Mouse (Mus musculus): ENCODE measurements around the gene AA467197. TPM values are rescaled to one million over a fixed set of nuclear protein-coding genes. Genes with fewer than 3 reads are reported as not detected.

The AA467197 gene
- polyA plus RNA-seq, 1 experiment from 2014 or later, result 2.5 TPM

DNA sequence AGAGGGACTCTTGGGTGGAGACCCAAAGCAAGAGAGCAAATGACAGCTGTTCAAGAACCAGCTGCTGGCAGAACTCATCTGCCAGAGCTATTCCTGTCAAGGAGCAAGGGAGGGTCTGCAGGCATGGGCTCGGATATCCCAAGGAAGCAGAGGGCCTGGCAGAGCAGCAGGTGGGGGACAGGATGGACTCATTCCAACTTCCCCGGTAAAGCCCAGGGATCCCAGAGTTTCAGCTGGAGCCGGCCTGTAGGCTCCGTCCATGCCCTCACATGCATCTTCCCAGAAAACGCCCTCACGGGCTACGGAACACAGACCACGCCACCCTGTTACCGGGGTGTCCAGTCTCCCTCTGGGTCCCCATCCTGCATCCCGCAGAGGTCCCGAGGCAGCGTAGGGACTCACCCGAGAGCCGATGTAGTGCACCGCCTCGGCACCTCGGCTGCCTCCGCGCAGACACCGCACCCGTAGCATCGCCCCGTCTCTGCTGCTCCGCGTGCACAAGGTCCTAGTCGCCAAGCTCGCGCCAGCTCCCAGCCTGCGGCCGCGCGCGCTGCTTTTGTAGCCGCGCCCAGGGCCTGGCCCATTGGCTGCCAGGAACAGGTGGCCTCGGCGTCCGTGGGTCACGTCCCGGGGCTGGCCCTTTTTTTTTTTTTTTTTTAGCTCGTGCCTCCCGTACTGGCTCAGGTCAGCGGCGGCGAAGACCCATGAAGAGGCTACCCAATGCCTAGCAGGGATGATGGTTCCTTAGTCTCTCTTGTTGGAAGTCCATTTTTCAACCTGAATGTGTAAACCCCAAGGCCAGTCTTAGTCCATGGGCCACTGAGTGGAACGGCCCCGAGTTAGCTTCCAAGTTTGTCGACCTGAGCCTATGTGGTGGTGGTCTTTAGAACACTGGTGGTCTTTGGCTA lies 25.8 kb upstream of the AA467197 start, which contains the start of gene Gatm:
Gene Gatm, minus strand, starts transcription at position 558 of the 908 bp plus-strand sequence.
- Histone ChIP-seq H3K27me3 (ENCODE audit: control insufficient read depth, insufficient read depth, low read depth, low read length) (peaks cover 3% of the 10 kb centered on the region), H3K36me3 (ENCODE audit: control insufficient read depth, insufficient read depth) (no peaks in the 10 kb centered on the region), H3K9ac (ENCODE audit: low read depth, low read length) (peak within 1 kb of the TSS; percentile 49), H3K9me3 (replicated peaks; ENCODE audit: control insufficient read depth, low read length) (no peaks in the 10 kb centered on the region), H3K27ac (ENCODE audit: low read length) (no peak within 1 kb of the TSS), H3K4me3 (ENCODE audit: low read depth, low read length) (peak within 1 kb of the TSS; percentile 59), H3K4me2 (ENCODE audit: low read depth, low read length) (peak within 1 kb of the TSS; percentile 75), H3K4me1 (ENCODE audit: control insufficient read depth, low read depth, low read length) (no peaks in the 10 kb centered on the region; the same call in 1 of the 2 replicates)
- peak; percentile 91 for ATAC-seq (ENCODE audit: low read depth)
- 4% methylated on average over 48 of the region's 48 CpGs for WGBS (ENCODE audit: insufficient replicate concordance)

- 63% methylated on average over 4 of the region's 4 CpGs for WGBS (ENCODE audit: insufficient replicate concordance)
- peak overlapping the region; percentile 59 for H3K4me3 ChIP-seq (ENCODE audit: low read depth, low read length)
- peaks cover 3% of the 10 kb centered on the region for H3K27me3 ChIP-seq (ENCODE audit: control insufficient read depth, insufficient read depth, low read depth, low read length)
- peak overlapping the region; percentile 49; the same call in 1 of the 2 replicates for H3K9ac ChIP-seq (ENCODE audit: low read depth, low read length)
- H3K36me3 ChIP-seq (ENCODE audit: control insufficient read depth, insufficient read depth), result no peaks in the 10 kb centered on the region
- no peaks in the 10 kb centered on the region; the same call in 1 of the 2 replicates for H3K4me1 ChIP-seq (ENCODE audit: control insufficient read depth, low read depth, low read length)
- ATAC-seq (ENCODE audit: low read depth), result no peak
- no peaks in the 10 kb centered on the region for H3K9me3 ChIP-seq (replicated peaks; ENCODE audit: control insufficient read depth, low read length)
- peak overlapping the region; percentile 75 for H3K4me2 ChIP-seq (ENCODE audit: low read depth, low read length)
- no peak overlapping the region for H3K27ac ChIP-seq (ENCODE audit: low read length)
Measured at GRCm38 (mm10) chr2:122611654-122611973, 25.2 kb upstream of the AA467197 start.

GRCm38 (mm10) chr2:122616237-122616636 lies 20.5 kb upstream of the AA467197 start:
- Histone ChIP-seq H3K4me1 (ENCODE audit: control insufficient read depth, low read depth, low read length) (no peaks in the 10 kb centered on the region), H3K27me3 (ENCODE audit: control insufficient read depth, insufficient read depth, low read depth, low read length) (no peaks in the 10 kb centered on the region), H3K4me2 (ENCODE audit: low read depth, low read length) (no peak overlapping the region), H3K9ac (ENCODE audit: low read depth, low read length) (no peak overlapping the region), H3K4me3 (ENCODE audit: low read depth, low read length) (no peak overlapping the region), H3K36me3 (ENCODE audit: control insufficient read depth, insufficient read depth) (no peaks in the 10 kb centered on the region), H3K9me3 (replicated peaks; ENCODE audit: control insufficient read depth, low read length) (no peaks in the 10 kb centered on the region), H3K27ac (ENCODE audit: low read length) (no peak overlapping the region)
- ATAC-seq (ENCODE audit: low read depth), result no peak
- WGBS (ENCODE audit: insufficient replicate concordance), result 63% methylated on average over 6 of the region's 6 CpGs

DNA sequence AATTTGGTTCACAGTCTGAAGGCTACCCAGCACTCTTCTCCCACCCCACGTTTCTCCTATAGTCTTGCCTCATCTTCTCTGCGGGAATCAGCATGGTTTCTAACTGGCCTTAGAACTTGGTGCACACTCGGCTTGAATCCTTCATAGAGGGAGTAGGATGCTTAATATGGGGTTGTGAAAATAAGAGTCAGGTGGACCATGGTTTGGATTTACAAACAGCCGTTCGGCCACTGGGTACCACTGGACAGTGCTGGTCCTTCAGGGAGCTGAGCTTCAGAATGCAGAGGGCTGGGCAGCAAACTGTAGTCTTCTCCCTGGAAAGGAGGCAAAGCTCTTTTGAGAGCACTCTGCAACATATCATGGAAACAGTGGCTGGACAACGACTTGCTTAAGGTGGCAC lies 19.0 kb upstream of the AA467197 start:
- Histone ChIP-seq H3K9me3 (replicated peaks; ENCODE audit: control insufficient read depth, low read length) (no peaks in the 10 kb centered on the region), H3K4me2 (ENCODE audit: low read depth, low read length) (no peak overlapping the region), H3K4me1 (ENCODE audit: control insufficient read depth, low read depth, low read length) (no peaks in the 10 kb centered on the region), H3K36me3 (ENCODE audit: control insufficient read depth, insufficient read depth) (no peaks in the 10 kb centered on the region), H3K27ac (ENCODE audit: low read length) (no peak overlapping the region), H3K27me3 (ENCODE audit: control insufficient read depth, insufficient read depth, low read depth, low read length) (no peaks in the 10 kb centered on the region), H3K9ac (ENCODE audit: low read depth, low read length) (no peak overlapping the region), H3K4me3 (ENCODE audit: low read depth, low read length) (no peak overlapping the region)
- ATAC-seq (ENCODE audit: low read depth), result no peak
- 69% methylated on average over 6 of the region's 6 CpGs for whole genome bisulfite sequencing (ENCODE audit: insufficient replicate concordance)

DNA sequence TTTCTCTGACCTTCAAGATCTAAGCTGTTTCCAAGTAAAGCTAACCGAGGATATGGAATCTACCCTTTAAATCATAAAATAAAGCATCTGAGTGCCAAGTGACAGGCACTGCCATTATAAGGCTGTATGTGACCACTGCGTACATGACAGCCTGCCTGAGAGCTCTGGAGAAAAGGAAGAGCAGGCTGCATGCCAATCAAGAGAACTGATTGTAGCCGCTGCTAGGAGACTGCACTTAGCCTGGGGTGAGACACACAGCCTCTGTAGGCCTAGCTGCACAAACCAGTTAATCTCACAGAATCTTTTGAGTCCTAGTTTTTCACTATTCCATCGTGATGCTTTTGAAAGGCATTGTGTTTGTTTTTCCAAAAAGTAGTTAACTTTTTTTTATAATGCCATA lies 18.1 kb upstream of the AA467197 start:
- WGBS (ENCODE audit: insufficient replicate concordance), result 46% methylated on average over 4 of the region's 4 CpGs
- no peak for ATAC-seq (ENCODE audit: low read depth)
- no peaks in the 10 kb centered on the region for H3K36me3 ChIP-seq (ENCODE audit: control insufficient read depth, insufficient read depth)
- H3K27me3 ChIP-seq (ENCODE audit: control insufficient read depth, insufficient read depth, low read depth, low read length), result no peaks in the 10 kb centered on the region
- H3K4me1 ChIP-seq (ENCODE audit: control insufficient read depth, low read depth, low read length), result no peaks in the 10 kb centered on the region
- H3K4me2 ChIP-seq (ENCODE audit: low read depth, low read length), result no peak overlapping the region
- no peak overlapping the region for H3K27ac ChIP-seq (ENCODE audit: low read length)
- no peak overlapping the region for H3K4me3 ChIP-seq (ENCODE audit: low read depth, low read length)
- H3K9ac ChIP-seq (ENCODE audit: low read depth, low read length), result no peak overlapping the region
- no peaks in the 10 kb centered on the region for H3K9me3 ChIP-seq (replicated peaks; ENCODE audit: control insufficient read depth, low read length)

GRCm38 (mm10) chr2:122621337-122622110 lies 15.3 kb upstream of the AA467197 start:
- 57% methylated on average over 8 of the region's 9 CpGs for WGBS (ENCODE audit: insufficient replicate concordance)
- Histone ChIP-seq H3K27me3 (ENCODE audit: control insufficient read depth, insufficient read depth, low read depth, low read length) (no peaks in the 10 kb centered on the region; the same call in 1 of the 2 replicates), H3K27ac (ENCODE audit: low read length) (no peak overlapping the region), H3K9me3 (replicated peaks; ENCODE audit: control insufficient read depth, low read length) (no peaks in the 10 kb centered on the region), H3K4me3 (ENCODE audit: low read depth, low read length) (no peak overlapping the region), H3K4me2 (ENCODE audit: low read depth, low read length) (no peak overlapping the region), H3K9ac (ENCODE audit: low read depth, low read length) (no peak overlapping the region), H3K4me1 (ENCODE audit: control insufficient read depth, low read depth, low read length) (no peaks in the 10 kb centered on the region), H3K36me3 (ENCODE audit: control insufficient read depth, insufficient read depth) (no peaks in the 10 kb centered on the region)
- ATAC-seq (ENCODE audit: low read depth), result no peak

GRCm38 (mm10) chr2:122625930-122626329 lies 10.9 kb upstream of the AA467197 start:
- Histone ChIP-seq H3K27ac (ENCODE audit: low read length) (no peak overlapping the region), H3K36me3 (ENCODE audit: control insufficient read depth, insufficient read depth) (no peaks in the 10 kb centered on the region), H3K4me3 (ENCODE audit: low read depth, low read length) (no peak overlapping the region), H3K4me2 (ENCODE audit: low read depth, low read length) (no peak overlapping the region), H3K9me3 (replicated peaks; ENCODE audit: control insufficient read depth, low read length) (no peaks in the 10 kb centered on the region), H3K27me3 (ENCODE audit: control insufficient read depth, insufficient read depth, low read depth, low read length) (no peaks in the 10 kb centered on the region; the same call in 1 of the 2 replicates), H3K9ac (ENCODE audit: low read depth, low read length) (no peak overlapping the region), H3K4me1 (ENCODE audit: control insufficient read depth, low read depth, low read length) (peaks cover 3% of the 10 kb centered on the region)
- WGBS (ENCODE audit: insufficient replicate concordance), result 48% methylated on average over 7 of the region's 7 CpGs
- no peak for ATAC-seq (ENCODE audit: low read depth)

DNA sequence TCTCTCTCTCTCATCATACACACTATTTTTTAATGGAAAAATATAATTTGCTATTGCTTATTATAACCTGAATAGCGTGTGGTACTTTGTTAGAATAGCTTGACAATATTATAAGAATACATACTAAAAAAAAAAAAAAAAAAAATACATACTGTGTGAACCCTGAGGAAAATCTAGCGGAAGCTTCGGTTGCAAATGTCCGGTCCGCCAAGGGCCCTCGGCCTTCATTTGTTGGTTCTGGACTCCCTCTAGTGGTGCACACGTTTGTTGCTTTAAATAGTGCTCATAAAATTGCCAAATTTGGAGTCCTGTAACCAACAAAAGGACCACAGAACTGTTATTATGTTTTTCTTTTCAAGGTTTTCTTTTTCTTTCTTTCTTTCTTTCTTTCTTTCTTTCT lies 7.8 kb upstream of the AA467197 start:
- 1% methylated on average over 7 of the region's 7 CpGs for WGBS (ENCODE audit: insufficient replicate concordance)
- no peak overlapping the region for H3K4me2 ChIP-seq (ENCODE audit: low read depth, low read length)
- H3K4me1 ChIP-seq (ENCODE audit: control insufficient read depth, low read depth, low read length), result peaks cover 7% of the 10 kb centered on the region

More for the DNA sequence above, 7.8 kb upstream of the AA467197 start:
- Histone ChIP-seq H3K36me3 (ENCODE audit: control insufficient read depth, insufficient read depth) (peaks cover 4% of the 10 kb centered on the region), H3K9ac (ENCODE audit: low read depth, low read length) (no peak overlapping the region), H3K27ac (ENCODE audit: low read length) (no peak overlapping the region), H3K27me3 (ENCODE audit: control insufficient read depth, insufficient read depth, low read depth, low read length) (no peaks in the 10 kb centered on the region; the same call in 1 of the 2 replicates), H3K4me3 (ENCODE audit: low read depth, low read length) (no peak overlapping the region), H3K9me3 (replicated peaks; ENCODE audit: control insufficient read depth, low read length) (no peaks in the 10 kb centered on the region)
- no peak for ATAC-seq (ENCODE audit: low read depth)
